Mouse (Mus musculus): ENCODE measurements around the gene Tenm2. TPM values are rescaled to one million over a fixed set of nuclear protein-coding genes. Genes with fewer than 3 reads are reported as not detected.

Gene Tenm2
- polyA plus RNA-seq, 1 experiment from 2014 or later = 5.6 TPM

- Histone ChIP-seq H3K27me3 (no peaks in the 10 kb centered on the region), H3K4me1 (peaks cover 11% of the 10 kb centered on the region), H3K27ac (no peak overlapping the region), H3K9me3 (no peaks in the 10 kb centered on the region; the same call in 1 of the 2 replicates), H3K4me2 (peak overlapping the region; percentile 8; the same call in 1 of the 2 replicates), H3K4me3 (no peak overlapping the region), H3K9ac (no peak overlapping the region), H3K36me3 (no peaks in the 10 kb centered on the region)
- no peak for ATAC-seq (ENCODE audit: insufficient number of reproducible peaks, low FRiP score, low TSS enrichment, low read depth)
- WGBS = 2% methylated on average over 7 of the region's 7 CpGs
Observed at GRCm38 (mm10) chr11:36334100-36334735, 901.5 kb downstream of the Tenm2 start.

- no peak overlapping the region for H3K4me2 ChIP-seq
- H3K36me3 ChIP-seq = no peaks in the 10 kb centered on the region
- H3K4me3 ChIP-seq = no peak overlapping the region
- 44% methylated on average over 12 of the region's 12 CpGs for WGBS
- H3K4me1 ChIP-seq = peaks cover 11% of the 10 kb centered on the region
- H3K27me3 ChIP-seq = no peaks in the 10 kb centered on the region
- no peak for ATAC-seq (ENCODE audit: insufficient number of reproducible peaks, low FRiP score, low TSS enrichment, low read depth)
- H3K27ac ChIP-seq = no peak overlapping the region
- H3K9ac ChIP-seq = no peak overlapping the region
- no peaks in the 10 kb centered on the region for H3K9me3 ChIP-seq
Observed at GRCm38 (mm10) chr11:36332222-36332621, 903.5 kb downstream of the Tenm2 start.

- no peaks in the 10 kb centered on the region for H3K27me3 ChIP-seq
- no peak overlapping the region for H3K4me3 ChIP-seq
- H3K36me3 ChIP-seq = no peaks in the 10 kb centered on the region
- no peak overlapping the region for H3K4me2 ChIP-seq
- H3K9ac ChIP-seq = no peak overlapping the region
- H3K9me3 ChIP-seq = no peaks in the 10 kb centered on the region
- no peak overlapping the region for H3K27ac ChIP-seq
- no peak for ATAC-seq (ENCODE audit: insufficient number of reproducible peaks, low FRiP score, low TSS enrichment, low read depth)
- H3K4me1 ChIP-seq = peaks cover 11% of the 10 kb centered on the region
- WGBS = 52% methylated on average over 13 of the region's 13 CpGs
Observed at GRCm38 (mm10) chr11:36331408-36332178, 904.2 kb downstream of the Tenm2 start.

- Histone ChIP-seq H3K27me3 (no peaks in the 10 kb centered on the region), H3K36me3 (no peaks in the 10 kb centered on the region), H3K4me3 (no peak overlapping the region), H3K4me2 (no peak overlapping the region), H3K9me3 (no peaks in the 10 kb centered on the region), H3K27ac (no peak overlapping the region), H3K9ac (no peak overlapping the region), H3K4me1 (peaks cover under 1% of the 10 kb centered on the region; the same call in 1 of the 2 replicates)
- whole genome bisulfite sequencing = 81% methylated on average over 5 of the region's 5 CpGs
- no peak for ATAC-seq (ENCODE audit: insufficient number of reproducible peaks, low FRiP score, low TSS enrichment, low read depth)
Observed at GRCm38 (mm10) chr11:36327243-36327642, 908.5 kb downstream of the Tenm2 start.

GRCm38 (mm10) chr11:36309317-36309716 is 926.4 kb downstream of the Tenm2 start:
- no peak overlapping the region for H3K4me2 ChIP-seq
- WGBS = 47% methylated on average over 4 of the region's 4 CpGs
- no peak overlapping the region for H3K27ac ChIP-seq
- ATAC-seq (ENCODE audit: insufficient number of reproducible peaks, low FRiP score, low TSS enrichment, low read depth) = no peak
- no peaks in the 10 kb centered on the region for H3K36me3 ChIP-seq
- no peaks in the 10 kb centered on the region for H3K27me3 ChIP-seq
- H3K9me3 ChIP-seq = no peaks in the 10 kb centered on the region
- H3K4me1 ChIP-seq = peaks cover 5% of the 10 kb centered on the region; the same call in 1 of the 2 replicates
- H3K4me3 ChIP-seq = no peak overlapping the region
- H3K9ac ChIP-seq = no peak overlapping the region

GRCm38 (mm10) chr11:36307276-36307675 is 928.5 kb downstream of the Tenm2 start:
- Histone ChIP-seq H3K27me3 (no peaks in the 10 kb centered on the region), H3K27ac (no peak overlapping the region), H3K9ac (no peak overlapping the region), H3K4me3 (no peak overlapping the region), H3K36me3 (no peaks in the 10 kb centered on the region), H3K4me2 (no peak overlapping the region), H3K4me1 (peaks cover 4% of the 10 kb centered on the region; the same call in 1 of the 2 replicates), H3K9me3 (no peaks in the 10 kb centered on the region)
- no peak for ATAC-seq (ENCODE audit: insufficient number of reproducible peaks, low FRiP score, low TSS enrichment, low read depth)
- WGBS = 74% methylated on average over 6 of the region's 6 CpGs

GRCm38 (mm10) chr11:36305348-36305950 is 930.3 kb downstream of the Tenm2 start:
- Histone ChIP-seq H3K27me3 (no peaks in the 10 kb centered on the region), H3K9me3 (no peaks in the 10 kb centered on the region), H3K4me1 (peaks cover 8% of the 10 kb centered on the region), H3K36me3 (no peaks in the 10 kb centered on the region), H3K9ac (no peak overlapping the region), H3K27ac (no peak overlapping the region), H3K4me3 (no peak overlapping the region), H3K4me2 (no peak overlapping the region)
- no peak for ATAC-seq (ENCODE audit: insufficient number of reproducible peaks, low FRiP score, low TSS enrichment, low read depth)
- 51% methylated on average over 10 of the region's 10 CpGs for WGBS

GRCm38 (mm10) chr11:36302913-36303371 is 932.8 kb downstream of the Tenm2 start:
- H3K4me3 ChIP-seq = no peak overlapping the region
- no peaks in the 10 kb centered on the region for H3K9me3 ChIP-seq
- H3K4me2 ChIP-seq = no peak overlapping the region
- peaks cover 8% of the 10 kb centered on the region for H3K4me1 ChIP-seq
- H3K27me3 ChIP-seq = no peaks in the 10 kb centered on the region
- H3K27ac ChIP-seq = peak overlapping the region; percentile 12; the same call in 1 of the 2 replicates
- ATAC-seq (ENCODE audit: insufficient number of reproducible peaks, low FRiP score, low TSS enrichment, low read depth) = no peak; the same call in 1 of the 2 replicates
- H3K36me3 ChIP-seq = no peaks in the 10 kb centered on the region
- no peak overlapping the region for H3K9ac ChIP-seq
- WGBS = 56% methylated on average over 2 of the region's 2 CpGs

- 45% methylated on average over 7 of the region's 7 CpGs for WGBS
- no peaks in the 10 kb centered on the region for H3K27me3 ChIP-seq
- H3K9me3 ChIP-seq = no peaks in the 10 kb centered on the region
- H3K36me3 ChIP-seq = no peaks in the 10 kb centered on the region
- peaks cover 8% of the 10 kb centered on the region for H3K4me1 ChIP-seq
- ATAC-seq (ENCODE audit: insufficient number of reproducible peaks, low FRiP score, low TSS enrichment, low read depth) = no peak
- H3K9ac ChIP-seq = no peak overlapping the region
- H3K4me3 ChIP-seq = no peak overlapping the region
- H3K27ac ChIP-seq = peak overlapping the region; percentile 47; the same call in 1 of the 2 replicates
- no peak overlapping the region for H3K4me2 ChIP-seq
Observed at GRCm38 (mm10) chr11:36302096-36302495, 933.7 kb downstream of the Tenm2 start.

- 47% methylated on average over 3 of the region's 3 CpGs for WGBS
Observed at GRCm38 (mm10) chr11:36296568-36296967, 939.2 kb downstream of the Tenm2 start.

GRCm38 (mm10) chr11:36292206-36292605 is 943.6 kb downstream of the Tenm2 start:
- 20% methylated on average over 6 of the region's 6 CpGs for WGBS

More at GRCm38 (mm10) chr11:36296568-36296967, 939.2 kb downstream of the Tenm2 start:
- no peaks in the 10 kb centered on the region for H3K27me3 ChIP-seq
- no peaks in the 10 kb centered on the region for H3K9me3 ChIP-seq
- no peak overlapping the region for H3K4me3 ChIP-seq
- no peak overlapping the region for H3K4me2 ChIP-seq
- peaks cover 8% of the 10 kb centered on the region; the same call in 1 of the 2 replicates for H3K4me1 ChIP-seq
- H3K36me3 ChIP-seq = no peaks in the 10 kb centered on the region
- no peak for ATAC-seq (ENCODE audit: insufficient number of reproducible peaks, low FRiP score, low TSS enrichment, low read depth)
- H3K27ac ChIP-seq = peak overlapping the region; percentile 65; the same call in 1 of the 2 replicates
- no peak overlapping the region for H3K9ac ChIP-seq

GRCm38 (mm10) chr11:36286246-36286645 is 949.5 kb downstream of the Tenm2 start:
- Histone ChIP-seq H3K27me3 (no peaks in the 10 kb centered on the region), H3K4me3 (no peak overlapping the region), H3K36me3 (no peaks in the 10 kb centered on the region), H3K9me3 (no peaks in the 10 kb centered on the region), H3K4me1 (no peaks in the 10 kb centered on the region), H3K9ac (no peak overlapping the region), H3K4me2 (no peak overlapping the region), H3K27ac (no peak overlapping the region)
- WGBS = 73% methylated on average over 6 of the region's 6 CpGs
- ATAC-seq (ENCODE audit: insufficient number of reproducible peaks, low FRiP score, low TSS enrichment, low read depth) = no peak

More at GRCm38 (mm10) chr11:36292206-36292605, 943.6 kb downstream of the Tenm2 start:
- peaks cover 8% of the 10 kb centered on the region; the same call in 1 of the 2 replicates for H3K4me1 ChIP-seq
- H3K4me3 ChIP-seq = no peak overlapping the region
- H3K9ac ChIP-seq = no peak overlapping the region
- no peaks in the 10 kb centered on the region for H3K27me3 ChIP-seq
- no peak for ATAC-seq (ENCODE audit: insufficient number of reproducible peaks, low FRiP score, low TSS enrichment, low read depth)
- no peaks in the 10 kb centered on the region for H3K9me3 ChIP-seq
- no peaks in the 10 kb centered on the region for H3K36me3 ChIP-seq
- H3K27ac ChIP-seq = no peak overlapping the region
- H3K4me2 ChIP-seq = no peak overlapping the region
